Mouse (Mus musculus) adrenal gland, postnatal 4 days (tissue): ENCODE data around the gene Tomm20. TPM values are rescaled to one million over a fixed set of nuclear protein-coding genes. Genes with fewer than 3 reads are reported as not detected.
"Not testable (repeated sequence)": the region's sequence is repeated elsewhere in the genome, so short reads cannot be mapped to it uniquely, and the experiment has no call there.

Experiments used
- DNase-seq, 2 experiments: peaks; one replicate each; pipeline ENCODE4 v3.0.0; 2021 to 2022; ENCODE audit warnings: low spot score in 2 of 2, mixed read lengths in 2 of 2
- total RNA-seq, 2 experiments: library from RNA; stranded (reverse); gene quantifications; 2 replicates each; pipeline ENCODE4 v1.2.3; 2021

The Tomm20 gene
- total RNA-seq, 2 experiments from 2014 or later, result 199 to 214 TPM

GRCm38 (mm10) chr8:126886741-126887638 lies 58.7 kb downstream of the Tomm20 start:
- DNase-seq, result peak in 1 of 2 experiments; percentile 41

- DNase-seq, result no peak
These were observed 59.8 kb downstream of the Tomm20 start for GRCm38 (mm10) chr8:126885554-126886485.

GRCm38 (mm10) chr8:126884202-126884926 lies 61.3 kb downstream of the Tomm20 start:
- peak in 1 of 2 experiments; percentile 24 for DNase-seq

GRCm38 (mm10) chr8:126883752-126884151 lies 61.9 kb downstream of the Tomm20 start:
- DNase-seq, result no peak

- not testable (repeated sequence) for DNase-seq
These were observed 63.1 kb downstream of the Tomm20 start for GRCm38 (mm10) chr8:126882586-126882985.

- DNase-seq, result peak in 1 of 2 experiments; percentile 13
These were observed 64.0 kb downstream of the Tomm20 start for GRCm38 (mm10) chr8:126881641-126882140.

Other genes starting within 250 kb of the Tomm20 start
- gene Rbm34, start 25.2 kb upstream of the Tomm20 start, total RNA-seq, result 10 to 100 TPM; 16.6 to 19.2 TPM
- 10 to 100 TPM; 54.0 to 58.1 TPM for gene Pard3, start 118.0 kb upstream of the Tomm20 start, total RNA-seq